Mouse (Mus musculus) forebrain, embryonic 14.5 days (tissue): ENCODE measurements at regions not wholly inside any gene's neighbourhood (a gene's known extent, or its start where the extent isn't known, plus 50 kb on each side); places are given as distances from the start of the nearest gene placed in this dataset.

Experiments
- ATAC-seq: fragments of 200-750 bp; cut with Nextera tagmentation; 2 replicates; pipeline ENCODE4 v1.8.0; 2017; ENCODE audit warnings: mild to moderate bottlenecking, moderate library complexity
- DNase-seq: peaks from one replicate; pipeline ENCODE4 v3.0.0-alpha.2; 2015; ENCODE audit warnings: low spot score
- H3K27ac ChIP-seq: fragments of 300-500 bp; sonication (generic); 2 replicates; pipeline ENCODE4 v1.5.1; 2014; ENCODE audit warnings: low read depth, mild to moderate bottlenecking, control low read depth, low read length, moderate library complexity
- H3K27me3 ChIP-seq: fragments of 300-500 bp; sonication (generic); replicated peaks from 2 replicates; pipeline ENCODE4 v1.6.1; 2014; ENCODE audit warnings: low read length, control low read depth, mixed read lengths; ENCODE audit not compliant: control insufficient read depth, insufficient read depth
- H3K36me3 ChIP-seq: fragments of 300-500 bp; sonication (generic); 2 replicates; pipeline ENCODE4 v1.6.1; 2014; ENCODE audit warnings: low read length, control low read depth; ENCODE audit not compliant: control insufficient read depth, insufficient read depth
- H3K4me1 ChIP-seq: fragments of 300-500 bp; sonication (generic); 2 replicates; pipeline ENCODE4 v1.6.1; 2014; ENCODE audit warnings: antibody characterized with exemption, low read length, control low read depth; ENCODE audit not compliant: control insufficient read depth, insufficient read depth
- H3K4me2 ChIP-seq: fragments of 300-500 bp; sonication (generic); 2 replicates; pipeline ENCODE4 v1.6.1; 2014; ENCODE audit warnings: mild to moderate bottlenecking, control low read depth, low read length
- H3K4me3 ChIP-seq: fragments of 300-500 bp; sonication (generic); 2 replicates; pipeline ENCODE4 v1.5.1; 2014; ENCODE audit warnings: low read depth, low read length, control low read depth
- H3K9ac ChIP-seq: fragments of 300-500 bp; sonication (generic); 2 replicates; pipeline ENCODE4 v1.6.1; 2014; ENCODE audit warnings: mild to moderate bottlenecking, low read length, control low read depth, moderate library complexity
- H3K9me3 ChIP-seq: fragments of 300-500 bp; sonication (generic); replicated peaks from 2 replicates; pipeline ENCODE4 v1.6.1; 2016; ENCODE audit warnings: low read length, control low read depth, mixed read lengths; ENCODE audit not compliant: control insufficient read depth
- WGBS: fragments of 180-500 bp; shearing (Covaris S2); extraction: QIAGEN DNeasy Blood & Tissue Kit; methylation state at CpG from one replicate; pipeline ENCODE4 v1.1.7; 2014; 5-methylcytosine and 5-hydroxymethylcytosine counted together

GRCm38 (mm10) chrX:131489314-131489713 lies 1739.8 kb downstream of the Diaph2 start:
- 53% methylated on average over 3 of the region's 3 CpGs for WGBS
- ATAC-seq: peak; percentile 79

DNA sequence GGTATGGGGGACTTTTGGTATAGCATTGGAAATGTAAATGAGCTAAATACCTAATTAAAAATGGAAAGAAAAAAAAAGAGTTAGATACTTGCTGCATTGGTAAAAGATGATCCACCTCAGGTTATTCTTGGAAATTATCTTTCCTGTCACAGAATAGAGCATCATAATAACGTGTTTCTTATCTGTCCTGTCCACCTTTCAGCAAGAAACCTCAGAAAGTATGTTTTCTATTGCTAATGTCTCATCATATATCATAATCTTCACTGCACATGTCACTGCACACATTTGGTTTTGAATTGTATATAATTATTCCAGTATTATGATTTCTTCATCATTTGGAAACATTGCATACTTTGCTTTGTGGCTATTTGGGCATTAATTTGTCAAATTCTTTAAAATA lies 1751.9 kb downstream of the Diaph2 start:
- Histone ChIP-seq H3K4me2 (no peak overlapping the region), H3K27ac (no peak overlapping the region), H3K27me3 (no peaks in the 10 kb centered on the region), H3K4me1 (no peaks in the 10 kb centered on the region), H3K4me3 (no peak overlapping the region), H3K9me3 (no peaks in the 10 kb centered on the region), H3K9ac (no peak overlapping the region), H3K36me3 (no peaks in the 10 kb centered on the region)
- WGBS: 63% methylated on average over 1 of the region's 1 CpGs
- DNase-seq (no peak), ATAC-seq (no peak)

More at GRCm38 (mm10) chrX:131489314-131489713, 1739.8 kb downstream of the Diaph2 start:
- peak; percentile 59 for DNase-seq
- Histone ChIP-seq H3K4me2 (no peak overlapping the region), H3K9me3 (no peaks in the 10 kb centered on the region), H3K27ac (no peak overlapping the region), H3K9ac (no peak overlapping the region), H3K27me3 (no peaks in the 10 kb centered on the region), H3K4me1 (no peaks in the 10 kb centered on the region), H3K4me3 (no peak overlapping the region), H3K36me3 (no peaks in the 10 kb centered on the region)

DNA sequence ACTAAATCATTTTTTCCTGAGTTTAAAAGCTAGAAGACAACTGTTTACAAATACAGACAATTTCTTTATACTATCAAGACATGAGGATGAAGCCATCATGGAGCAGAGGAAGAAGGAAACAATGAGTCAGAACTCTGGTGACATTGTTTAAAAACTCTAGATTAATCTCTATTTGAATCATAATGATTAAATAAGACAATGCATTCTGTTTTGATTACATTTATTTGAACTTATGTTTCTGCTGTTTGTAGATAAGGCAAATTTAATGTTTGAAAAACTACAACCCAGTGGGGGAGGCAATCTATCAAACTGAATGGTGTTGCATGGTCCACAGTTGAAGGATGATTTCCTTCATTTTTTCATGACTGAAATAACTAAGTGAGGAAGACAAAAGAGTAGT lies 1757.3 kb downstream of the Diaph2 start:
- no peaks in the 10 kb centered on the region for H3K36me3 ChIP-seq
- H3K27me3 ChIP-seq: no peaks in the 10 kb centered on the region
- no peak overlapping the region for H3K27ac ChIP-seq
- ATAC-seq (no peak), DNase-seq (no peak)
- no peak overlapping the region for H3K4me2 ChIP-seq
- H3K9ac ChIP-seq: no peak overlapping the region
- no peak overlapping the region for H3K4me3 ChIP-seq
- H3K4me1 ChIP-seq: no peaks in the 10 kb centered on the region
- H3K9me3 ChIP-seq: no peaks in the 10 kb centered on the region
